Mouse (Mus musculus) embryonic facial prominence, embryonic 15.5 days (tissue): Measurements from ENCODE around the gene Notch3. TPM values are rescaled to one million over a fixed set of nuclear protein-coding genes. Genes with fewer than 3 reads are reported as not detected.

ENCODE experiments used
- ATAC-seq: fragments of 200-750 bp; cut with Nextera tagmentation; 2 replicates; pipeline ENCODE4 v1.8.0; 2017; ENCODE audit warnings: low read depth, moderate TSS enrichment; ENCODE audit not compliant: insufficient number of reproducible peaks, low FRiP score, low TSS enrichment
- H3K27ac ChIP-seq: fragments of 300-500 bp; sonication (generic); replicated peaks from 2 replicates; pipeline ENCODE4 v1.5.1; 2015; ENCODE audit warnings: mild to moderate bottlenecking, inconsistent platforms
- H3K27me3 ChIP-seq: fragments of 300-500 bp; sonication (generic); 2 replicates; pipeline ENCODE4 v1.6.1; 2015; ENCODE audit warnings: inconsistent platforms
- H3K36me3 ChIP-seq: fragments of 300-500 bp; sonication (generic); 2 replicates; pipeline ENCODE4 v1.6.1; 2015; ENCODE audit warnings: mild to moderate bottlenecking, inconsistent platforms
- H3K4me1 ChIP-seq: fragments of 300-500 bp; sonication (generic); 2 replicates; pipeline ENCODE4 v1.6.1; 2015; ENCODE audit warnings: inconsistent platforms
- H3K4me2 ChIP-seq: fragments of 300-500 bp; sonication (generic); replicated peaks from 2 replicates; pipeline ENCODE4 v1.6.1; 2015; ENCODE audit warnings: mild to moderate bottlenecking, inconsistent platforms
- H3K4me3 ChIP-seq: fragments of 300-500 bp; sonication (generic); replicated peaks from 2 replicates; pipeline ENCODE4 v1.5.1; 2015; ENCODE audit warnings: mild to moderate bottlenecking, inconsistent platforms
- H3K9ac ChIP-seq: fragments of 300-500 bp; sonication (generic); 2 replicates; pipeline ENCODE4 v1.6.1; 2015; ENCODE audit warnings: inconsistent platforms
- H3K9me3 ChIP-seq: fragments of 300-500 bp; sonication (generic); replicated peaks from 2 replicates; pipeline ENCODE4 v1.6.1; 2016; ENCODE audit warnings: inconsistent platforms
- WGBS: fragments of 180-500 bp; shearing (Covaris S2); methylation state at CpG from one replicate; pipeline ENCODE4 v1.1.7; 2015; 5-methylcytosine and 5-hydroxymethylcytosine counted together
- polyA plus RNA-seq: library from polyadenylated mRNA; unstranded; fragments of >200 nt; fragmentation: Nextera tagmentation; extraction: Ambion mirVana; gene quantifications from 2 replicates; pipeline ENCODE4 v1.2.1, GENCODE M21; 2015

Gene Notch3
- polyA plus RNA-seq, 1 experiment from 2014 or later, result 18.3 TPM

DNA sequence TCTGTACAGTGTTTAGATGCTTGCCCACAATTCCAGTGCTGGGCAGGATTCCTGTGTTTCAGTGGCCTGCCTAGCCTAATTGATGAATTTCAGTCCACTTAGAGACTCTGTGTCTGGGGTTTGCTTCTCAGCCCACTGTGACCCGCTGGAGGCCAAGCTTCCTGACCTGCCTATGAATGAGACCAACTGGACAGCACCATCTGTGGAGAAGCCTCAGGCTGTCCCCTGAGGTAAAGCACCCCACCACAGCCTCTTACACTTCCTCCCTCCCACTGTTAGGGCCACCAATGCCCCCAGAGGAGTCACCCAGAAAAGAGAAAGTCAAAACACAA is 75.7 kb downstream of the Notch3 start:
- no peaks in the 10 kb centered on the region for H3K9me3 ChIP-seq
- H3K4me1 ChIP-seq, result peaks cover 12% of the 10 kb centered on the region
- peak overlapping the region; percentile 71 for H3K27ac ChIP-seq
- H3K4me2 ChIP-seq, result peak overlapping the region; percentile 54
- H3K4me3 ChIP-seq, result peak overlapping the region; percentile 33
- no peak for ATAC-seq
- H3K36me3 ChIP-seq, result no peaks in the 10 kb centered on the region
- 14% methylated on average over 1 of the region's 1 CpGs for WGBS
- no peak overlapping the region for H3K9ac ChIP-seq
- no peaks in the 10 kb centered on the region for H3K27me3 ChIP-seq

DNA sequence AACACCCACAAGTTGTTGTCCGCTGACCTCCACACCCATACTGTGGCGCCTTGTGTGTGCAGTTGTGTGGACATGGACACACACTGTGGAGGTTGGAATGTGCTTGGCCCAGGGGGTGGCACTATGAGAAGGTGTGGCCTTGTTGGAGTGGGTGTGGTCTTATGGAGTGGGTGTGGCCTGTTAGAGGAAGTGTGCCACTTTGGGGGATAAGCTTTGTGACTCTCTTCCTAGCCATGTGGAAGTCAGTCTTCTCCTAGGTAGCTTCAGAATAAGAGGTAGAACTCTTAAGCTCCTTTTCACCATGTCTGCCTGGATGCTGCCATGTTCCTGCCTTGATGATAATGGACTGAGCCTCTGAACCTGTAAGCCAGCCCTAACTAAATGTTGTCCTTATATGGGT is 79.6 kb downstream of the Notch3 start:
- H3K9ac ChIP-seq, result no peak overlapping the region
- no peaks in the 10 kb centered on the region for H3K27me3 ChIP-seq
- H3K4me1 ChIP-seq, result peaks cover 11% of the 10 kb centered on the region
- no peak for ATAC-seq
- H3K27ac ChIP-seq, result no peak overlapping the region
- H3K4me3 ChIP-seq, result no peak overlapping the region
- no peaks in the 10 kb centered on the region for H3K36me3 ChIP-seq
- H3K4me2 ChIP-seq, result no peak overlapping the region
- WGBS, result 94% methylated on average over 2 of the region's 2 CpGs
- no peaks in the 10 kb centered on the region for H3K9me3 ChIP-seq

DNA sequence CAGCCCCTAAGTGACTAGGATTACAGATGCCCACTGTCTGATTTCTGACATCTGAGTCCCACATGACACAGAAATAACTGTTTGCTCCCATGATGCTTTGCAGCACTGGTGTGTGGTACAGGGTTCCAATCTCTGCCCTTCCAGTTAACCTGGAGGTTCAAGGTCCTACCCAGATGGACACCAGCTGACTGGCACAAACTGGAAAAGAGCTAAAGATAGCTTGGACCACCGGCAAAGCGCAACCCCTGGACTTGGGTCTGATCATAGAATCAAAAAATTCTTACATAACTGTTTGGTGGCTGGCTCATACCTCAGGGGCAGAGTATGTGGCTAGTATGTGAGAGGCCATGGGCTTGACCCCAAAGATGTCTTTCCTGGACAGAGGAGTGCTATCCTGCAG is 83.3 kb downstream of the Notch3 start:
- Histone ChIP-seq H3K27ac (no peak overlapping the region), H3K4me3 (no peak overlapping the region), H3K36me3 (no peaks in the 10 kb centered on the region), H3K27me3 (no peaks in the 10 kb centered on the region), H3K9me3 (no peaks in the 10 kb centered on the region), H3K4me1 (no peaks in the 10 kb centered on the region), H3K9ac (no peak overlapping the region), H3K4me2 (no peak overlapping the region)
- WGBS, result 87% methylated on average over 2 of the region's 2 CpGs
- no peak for ATAC-seq

DNA sequence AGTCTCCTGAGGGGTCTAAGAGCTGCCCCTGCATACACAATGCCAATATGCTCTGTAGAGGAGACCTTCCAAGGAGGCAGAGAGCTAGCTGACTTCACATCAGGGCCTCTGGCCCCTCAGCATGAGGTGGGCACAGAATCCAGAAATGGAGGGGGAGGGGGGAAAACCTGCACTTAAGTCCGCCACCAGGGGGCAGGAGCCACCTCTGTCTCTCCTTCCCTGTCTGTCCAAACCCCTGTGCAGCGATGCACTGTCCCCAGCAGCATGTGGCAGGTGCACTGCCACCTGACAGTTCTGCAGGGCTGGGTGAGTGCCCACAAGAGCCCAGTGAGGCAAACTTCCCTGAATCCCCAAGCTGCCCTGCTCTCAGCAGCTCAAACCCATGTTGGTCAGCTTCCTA is 91.5 kb downstream of the Notch3 start:
- Histone ChIP-seq H3K27me3 (no peaks in the 10 kb centered on the region), H3K4me3 (no peak overlapping the region), H3K4me2 (no peak overlapping the region), H3K9me3 (no peaks in the 10 kb centered on the region), H3K9ac (no peak overlapping the region), H3K27ac (no peak overlapping the region), H3K36me3 (no peaks in the 10 kb centered on the region), H3K4me1 (no peaks in the 10 kb centered on the region; the same call in 1 of the 2 replicates)
- WGBS, result 0% methylated on average over 2 of the region's 2 CpGs
- no peak for ATAC-seq

DNA sequence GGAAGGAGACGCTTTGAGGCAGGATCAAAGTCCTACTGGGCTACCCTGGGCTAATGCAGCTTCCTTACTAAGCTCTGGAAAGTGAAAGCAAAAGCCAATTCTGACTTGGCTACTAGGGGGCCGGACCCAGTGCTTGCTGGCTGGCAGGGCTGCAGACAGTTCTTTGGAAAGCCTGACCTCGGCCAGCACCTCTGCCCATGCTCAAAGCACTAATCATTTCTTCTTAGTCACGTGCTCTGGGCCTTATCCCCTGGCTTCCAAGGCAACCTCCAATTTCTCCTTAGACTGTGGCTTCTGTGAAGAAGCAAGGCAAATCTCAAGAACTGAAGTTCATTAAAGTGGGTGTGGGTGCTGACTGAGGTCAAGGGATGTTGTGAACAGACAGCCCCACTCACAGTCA is 92.0 kb downstream of the Notch3 start:
- H3K27me3 ChIP-seq, result no peaks in the 10 kb centered on the region
- H3K27ac ChIP-seq, result no peak overlapping the region
- 52% methylated on average over 4 of the region's 4 CpGs for WGBS
- no peak overlapping the region for H3K4me3 ChIP-seq
- H3K36me3 ChIP-seq, result no peaks in the 10 kb centered on the region
- no peak for ATAC-seq
- H3K4me1 ChIP-seq, result no peaks in the 10 kb centered on the region; the same call in 1 of the 2 replicates
- H3K4me2 ChIP-seq, result no peak overlapping the region
- no peaks in the 10 kb centered on the region for H3K9me3 ChIP-seq
- H3K9ac ChIP-seq, result no peak overlapping the region

DNA sequence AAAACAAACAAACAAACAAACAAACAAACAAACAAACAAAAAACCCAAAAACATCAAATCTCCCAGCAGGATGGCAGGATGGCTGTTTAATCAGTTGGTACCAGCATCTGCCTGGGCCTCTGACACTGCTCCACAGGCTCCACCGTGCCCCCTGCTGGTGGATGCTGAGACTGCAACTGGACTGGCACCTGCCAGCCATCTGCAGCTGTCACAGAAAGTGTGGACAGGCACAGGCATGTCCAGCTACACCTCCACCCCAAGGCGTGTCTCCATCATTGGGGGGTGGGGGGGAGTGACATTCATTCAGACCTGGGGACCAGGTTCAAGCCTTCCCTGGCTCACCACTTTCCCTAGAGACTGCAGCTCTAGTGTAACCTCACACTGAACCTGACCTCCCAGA is 93.3 kb downstream of the Notch3 start:
- Histone ChIP-seq H3K27me3 (no peaks in the 10 kb centered on the region), H3K4me3 (no peak overlapping the region), H3K4me2 (no peak overlapping the region), H3K36me3 (no peaks in the 10 kb centered on the region), H3K27ac (no peak overlapping the region), H3K9me3 (no peaks in the 10 kb centered on the region), H3K9ac (no peak overlapping the region), H3K4me1 (no peaks in the 10 kb centered on the region; the same call in 1 of the 2 replicates)
- WGBS, result 3% methylated on average over 2 of the region's 2 CpGs
- no peak for ATAC-seq

Other genes starting within 250 kb of the Notch3 start
- gene Rrp1b, start 130.8 kb downstream of the Notch3 start, polyA plus RNA-seq, result 56.1 and 57.9 TPM in 2 replicates
- gene Hsf2bp, start 130.5 kb downstream of the Notch3 start, polyA plus RNA-seq, result 1.1 and 1.5 TPM in 2 replicates
- gene Ephx3, start 22.7 kb upstream of the Notch3 start, polyA plus RNA-seq, result 10.3 and 11.9 TPM in 2 replicates
- 92.0 and 113 TPM in 2 replicates for gene Brd4, start 117.9 kb upstream of the Notch3 start, polyA plus RNA-seq
- 91.5 and 97.9 TPM in 2 replicates for gene Akap8, start 154.4 kb upstream of the Notch3 start, polyA plus RNA-seq
- gene Akap8l, start 183.8 kb upstream of the Notch3 start, polyA plus RNA-seq, result 96.5 and 110 TPM in 2 replicates
- 27.7 and 30.1 TPM in 2 replicates for gene Wiz, start 222.6 kb upstream of the Notch3 start, polyA plus RNA-seq
- gene Rasal3, start 236.7 kb upstream of the Notch3 start, polyA plus RNA-seq, result 1.8 and 2.9 TPM in 2 replicates